Mouse (Mus musculus): ENCODE results near the gene Rufy3. TPM values are rescaled to one million over a fixed set of nuclear protein-coding genes. Genes with fewer than 3 reads are reported as not detected.
A peak's percentile ranks its signal among the peaks of the same experiment; 100 is the strongest.

The Rufy3 gene
- polyA plus RNA-seq, 1 experiment = 5.1 TPM

GRCm38 (mm10) chr5:88631545-88631944 lies 66.7 kb downstream of the Rufy3 start:
- Histone ChIP-seq H3K27ac (replicated peaks; ENCODE audit: low read depth, low read length) (peak overlapping the region; percentile 60), H3K4me1 (ENCODE audit: control insufficient read depth, insufficient read depth, insufficient read length, low read length) (no peaks in the 10 kb centered on the region), H3K4me3 (ENCODE audit: insufficient read depth, low read depth, low read length) (no peak overlapping the region)

- Histone ChIP-seq H3K4me1 (ENCODE audit: control insufficient read depth, insufficient read depth, insufficient read length, low read length) (no peaks in the 10 kb centered on the region), H3K27ac (replicated peaks; ENCODE audit: low read depth, low read length) (no peak overlapping the region), H3K4me3 (ENCODE audit: insufficient read depth, low read depth, low read length) (no peak overlapping the region)
Measured at GRCm38 (mm10) chr5:88632463-88632862, 67.6 kb downstream of the Rufy3 start.

- Histone ChIP-seq H3K4me3 (ENCODE audit: insufficient read depth, low read depth, low read length) (no peak overlapping the region), H3K4me1 (ENCODE audit: control insufficient read depth, insufficient read depth, insufficient read length, low read length) (no peaks in the 10 kb centered on the region), H3K27ac (replicated peaks; ENCODE audit: low read depth, low read length) (no peak overlapping the region)
Measured at GRCm38 (mm10) chr5:88634076-88634475, 69.2 kb downstream of the Rufy3 start.

- no peak overlapping the region for H3K4me3 ChIP-seq (ENCODE audit: insufficient read depth, low read depth, low read length)
- H3K27ac ChIP-seq (replicated peaks; ENCODE audit: low read depth, low read length) = no peak overlapping the region
- H3K4me1 ChIP-seq (ENCODE audit: control insufficient read depth, insufficient read depth, insufficient read length, low read length) = no peaks in the 10 kb centered on the region
Measured at GRCm38 (mm10) chr5:88642786-88643185, 77.9 kb downstream of the Rufy3 start.

GRCm38 (mm10) chr5:88643491-88643890 lies 78.7 kb downstream of the Rufy3 start:
- Histone ChIP-seq H3K4me3 (ENCODE audit: insufficient read depth, low read depth, low read length) (no peak overlapping the region), H3K27ac (replicated peaks; ENCODE audit: low read depth, low read length) (no peak overlapping the region), H3K4me1 (ENCODE audit: control insufficient read depth, insufficient read depth, insufficient read length, low read length) (no peaks in the 10 kb centered on the region)

GRCm38 (mm10) chr5:88644901-88645300 lies 80.1 kb downstream of the Rufy3 start:
- Histone ChIP-seq H3K27ac (replicated peaks; ENCODE audit: low read depth, low read length) (no peak overlapping the region), H3K4me3 (ENCODE audit: insufficient read depth, low read depth, low read length) (no peak overlapping the region), H3K4me1 (ENCODE audit: control insufficient read depth, insufficient read depth, insufficient read length, low read length) (no peaks in the 10 kb centered on the region)

- Histone ChIP-seq H3K27ac (replicated peaks; ENCODE audit: low read depth, low read length) (no peak overlapping the region), H3K4me1 (ENCODE audit: control insufficient read depth, insufficient read depth, insufficient read length, low read length) (no peaks in the 10 kb centered on the region), H3K4me3 (ENCODE audit: insufficient read depth, low read depth, low read length) (no peak overlapping the region)
Measured at GRCm38 (mm10) chr5:88645405-88645804, 80.6 kb downstream of the Rufy3 start.

- H3K4me3 ChIP-seq (ENCODE audit: insufficient read depth, low read depth, low read length) = no peak overlapping the region
- no peaks in the 10 kb centered on the region for H3K4me1 ChIP-seq (ENCODE audit: control insufficient read depth, insufficient read depth, insufficient read length, low read length)
- no peak overlapping the region for H3K27ac ChIP-seq (replicated peaks; ENCODE audit: low read depth, low read length)
Measured at GRCm38 (mm10) chr5:88649250-88650173, 84.7 kb downstream of the Rufy3 start.

GRCm38 (mm10) chr5:88652589-88652988 lies 87.7 kb downstream of the Rufy3 start:
- H3K4me3 ChIP-seq (ENCODE audit: insufficient read depth, low read depth, low read length) = no peak overlapping the region
- H3K27ac ChIP-seq (replicated peaks; ENCODE audit: low read depth, low read length) = no peak overlapping the region
- no peaks in the 10 kb centered on the region for H3K4me1 ChIP-seq (ENCODE audit: control insufficient read depth, insufficient read depth, insufficient read length, low read length)

GRCm38 (mm10) chr5:88657868-88658267 lies 93.0 kb downstream of the Rufy3 start:
- no peak overlapping the region for H3K4me3 ChIP-seq (ENCODE audit: insufficient read depth, low read depth, low read length)
- H3K27ac ChIP-seq (replicated peaks; ENCODE audit: low read depth, low read length) = no peak overlapping the region
- H3K4me1 ChIP-seq (ENCODE audit: control insufficient read depth, insufficient read depth, insufficient read length, low read length) = no peaks in the 10 kb centered on the region

GRCm38 (mm10) chr5:88663151-88663550 lies 98.3 kb downstream of the Rufy3 start:
- peak overlapping the region; percentile 54; the same call in 1 of the 2 replicates for H3K27ac ChIP-seq (replicated peaks; ENCODE audit: low read depth, low read length)
- no peak overlapping the region for H3K4me3 ChIP-seq (ENCODE audit: insufficient read depth, low read depth, low read length)
- no peaks in the 10 kb centered on the region for H3K4me1 ChIP-seq (ENCODE audit: control insufficient read depth, insufficient read depth, insufficient read length, low read length)

- H3K27ac ChIP-seq (replicated peaks; ENCODE audit: low read depth, low read length) = peak overlapping the region; percentile 30
- no peaks in the 10 kb centered on the region for H3K4me1 ChIP-seq (ENCODE audit: control insufficient read depth, insufficient read depth, insufficient read length, low read length)
- no peak overlapping the region for H3K4me3 ChIP-seq (ENCODE audit: insufficient read depth, low read depth, low read length)
Measured at GRCm38 (mm10) chr5:88663875-88664274, 99.0 kb downstream of the Rufy3 start.

GRCm38 (mm10) chr5:88674703-88675442 lies 110.0 kb downstream of the Rufy3 start:
- H3K27ac ChIP-seq (replicated peaks; ENCODE audit: low read depth, low read length) = peak overlapping the region; percentile 59; the same call in 1 of the 2 replicates
- peak overlapping the region; percentile 79 for H3K4me3 ChIP-seq (ENCODE audit: insufficient read depth, low read depth, low read length)
- no peaks in the 10 kb centered on the region for H3K4me1 ChIP-seq (ENCODE audit: control insufficient read depth, insufficient read depth, insufficient read length, low read length)

- H3K27ac ChIP-seq (replicated peaks; ENCODE audit: low read depth, low read length) = peak within 1 kb of the TSS; percentile 59
- peak within 1 kb of the TSS; percentile 79 for H3K4me3 ChIP-seq (ENCODE audit: insufficient read depth, low read depth, low read length)
- no peaks in the 10 kb centered on the region for H3K4me1 ChIP-seq (ENCODE audit: control insufficient read depth, insufficient read depth, insufficient read length, low read length)
Measured at GRCm38 (mm10) chr5:88675443-88676387, 110.9 kb downstream of the Rufy3 start, which contains the start of gene Grsf1. TSS of gene Grsf1 (minus strand) at chr5:88676171.
